Mouse (Mus musculus): ENCODE results near the gene Chd6. TPM values are rescaled to one million over a fixed set of nuclear protein-coding genes. Genes with fewer than 3 reads are reported as not detected.
A peak's percentile ranks its signal among the peaks of the same experiment; 100 is the strongest.

Gene Chd6
- polyA plus RNA-seq, 1 experiment: 2.7 TPM

DNA sequence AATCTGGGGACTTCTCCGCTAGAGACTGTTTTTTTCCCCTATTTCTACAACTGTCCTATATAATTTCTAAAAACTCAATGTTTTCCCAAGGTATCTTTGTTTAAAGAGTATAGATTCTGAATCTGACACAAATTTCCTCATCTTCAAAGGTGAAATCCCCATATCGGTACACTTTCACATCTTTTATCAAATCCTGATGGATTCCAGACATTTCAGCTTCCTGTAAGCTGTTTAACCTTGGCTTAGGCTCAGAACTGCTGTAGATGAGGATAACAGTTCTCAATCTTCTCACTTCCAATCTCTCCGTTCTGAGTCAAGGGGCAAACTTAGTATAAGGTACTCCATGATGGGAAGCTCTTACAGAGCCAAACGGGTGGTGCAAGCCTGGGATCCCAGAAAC lies 32.6 kb downstream of the Chd6 start:
- WGBS: 86% methylated on average over 4 of the region's 4 CpGs
- no peak for DNase-seq (ENCODE audit: low read depth, low spot score)

DNA sequence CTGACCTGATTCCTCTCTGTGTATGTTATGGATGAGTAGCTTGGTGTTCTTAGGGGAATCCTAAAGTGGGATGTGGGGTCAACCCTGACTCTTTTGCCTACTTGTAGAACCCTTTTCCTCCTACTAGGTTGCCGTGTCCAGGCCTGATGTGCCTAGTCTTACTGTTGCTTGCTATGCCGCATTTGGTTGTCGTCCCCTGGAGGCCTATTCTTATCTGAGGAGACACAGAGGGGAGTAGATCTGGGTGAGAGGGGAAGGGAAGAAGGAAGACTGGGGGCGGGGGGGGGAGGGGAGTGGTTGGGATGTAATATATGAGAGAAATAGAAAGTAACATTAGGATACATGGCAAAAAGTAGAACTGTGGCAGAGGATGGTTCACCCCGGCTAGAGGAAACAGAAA lies 33.3 kb downstream of the Chd6 start:
- WGBS: 96% methylated on average over 5 of the region's 5 CpGs
- no peak for DNase-seq (ENCODE audit: low read depth, low spot score)

- WGBS: 74% methylated on average over 10 of the region's 10 CpGs
- DNase-seq (ENCODE audit: low read depth, low spot score): no peak
These were observed 42.6 kb downstream of the Chd6 start for GRCm38 (mm10) chr2:161066097-161066759.

DNA sequence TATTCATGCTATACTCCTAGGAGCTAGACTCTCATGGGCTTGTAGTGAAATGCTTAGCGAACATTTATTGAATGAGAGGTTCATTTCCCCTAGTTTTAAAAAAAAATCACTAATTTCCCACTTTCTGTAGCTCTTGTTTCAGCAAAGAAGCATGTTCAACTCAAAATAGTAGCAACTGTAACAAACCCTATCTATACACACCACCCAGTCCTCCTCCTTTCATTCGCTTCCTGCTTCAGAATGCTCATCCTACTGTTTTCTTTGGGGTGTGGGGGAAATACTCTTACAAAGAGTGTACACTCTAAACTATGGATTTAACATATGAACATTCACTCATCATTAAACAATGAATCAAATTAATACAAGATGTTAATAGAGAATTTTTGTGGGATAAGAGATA lies 43.3 kb downstream of the Chd6 start:
- no peak for DNase-seq (ENCODE audit: low read depth, low spot score)
- 87% methylated on average over 2 of the region's 2 CpGs for WGBS

- WGBS: 54% methylated on average over 1 of the region's 1 CpGs
- DNase-seq (ENCODE audit: low read depth, low spot score): no peak
These were observed 44.0 kb downstream of the Chd6 start for GRCm38 (mm10) chr2:161064836-161065235.

DNA sequence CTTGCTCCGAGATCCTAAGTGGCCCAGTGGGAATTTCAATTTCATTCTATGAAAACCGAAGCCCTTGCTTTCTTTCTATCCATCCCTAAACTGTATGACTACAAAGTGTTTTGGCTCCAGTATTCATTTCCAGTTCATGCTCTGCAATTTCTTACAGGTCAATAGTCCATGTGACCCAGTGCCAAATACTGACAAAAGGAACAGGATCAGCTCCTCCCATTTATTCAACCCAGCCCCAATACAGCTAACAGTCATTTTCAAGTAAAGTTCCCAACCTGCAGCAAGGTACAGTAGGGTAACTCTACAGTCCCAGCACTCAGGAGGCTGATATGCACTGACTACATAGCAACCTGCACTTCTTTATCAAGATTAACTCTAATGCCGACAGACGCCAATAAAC lies 50.0 kb downstream of the Chd6 start:
- 84% methylated on average over 4 of the region's 4 CpGs for WGBS
- DNase-seq (ENCODE audit: low read depth, low spot score): no peak

GRCm38 (mm10) chr2:161053765-161054164 lies 55.1 kb downstream of the Chd6 start:
- WGBS: 40% methylated on average over 2 of the region's 2 CpGs

DNA sequence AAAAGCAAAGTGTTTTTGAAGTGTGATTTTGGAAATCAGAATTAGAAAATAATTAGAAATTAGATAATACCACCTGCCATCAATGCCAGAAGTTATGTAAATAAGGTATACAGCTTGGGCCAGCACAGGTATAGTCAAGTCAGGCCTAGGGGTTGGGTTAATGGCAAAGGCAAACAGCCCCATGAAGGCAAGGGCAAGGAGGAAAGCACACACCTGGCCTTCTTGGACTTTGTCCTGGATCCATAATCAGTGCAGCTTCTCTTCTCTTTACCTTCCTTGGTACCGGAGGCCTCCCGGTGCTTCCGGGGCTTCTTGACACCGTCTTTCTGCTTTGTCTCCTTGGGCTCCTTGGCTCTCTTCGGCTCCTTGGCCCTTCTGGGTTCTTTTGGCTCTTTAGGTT lies 56.7 kb downstream of the Chd6 start:
- 42% methylated on average over 5 of the region's 5 CpGs for WGBS
- DNase-seq (ENCODE audit: low read depth, low spot score): peak; percentile 19

More at GRCm38 (mm10) chr2:161053765-161054164, 55.1 kb downstream of the Chd6 start:
- no peak for DNase-seq (ENCODE audit: low read depth, low spot score)

- 50% methylated on average over 6 of the region's 6 CpGs for WGBS
- no peak for DNase-seq (ENCODE audit: low read depth, low spot score)
These were observed 59.4 kb downstream of the Chd6 start for GRCm38 (mm10) chr2:161049426-161049825.

DNA sequence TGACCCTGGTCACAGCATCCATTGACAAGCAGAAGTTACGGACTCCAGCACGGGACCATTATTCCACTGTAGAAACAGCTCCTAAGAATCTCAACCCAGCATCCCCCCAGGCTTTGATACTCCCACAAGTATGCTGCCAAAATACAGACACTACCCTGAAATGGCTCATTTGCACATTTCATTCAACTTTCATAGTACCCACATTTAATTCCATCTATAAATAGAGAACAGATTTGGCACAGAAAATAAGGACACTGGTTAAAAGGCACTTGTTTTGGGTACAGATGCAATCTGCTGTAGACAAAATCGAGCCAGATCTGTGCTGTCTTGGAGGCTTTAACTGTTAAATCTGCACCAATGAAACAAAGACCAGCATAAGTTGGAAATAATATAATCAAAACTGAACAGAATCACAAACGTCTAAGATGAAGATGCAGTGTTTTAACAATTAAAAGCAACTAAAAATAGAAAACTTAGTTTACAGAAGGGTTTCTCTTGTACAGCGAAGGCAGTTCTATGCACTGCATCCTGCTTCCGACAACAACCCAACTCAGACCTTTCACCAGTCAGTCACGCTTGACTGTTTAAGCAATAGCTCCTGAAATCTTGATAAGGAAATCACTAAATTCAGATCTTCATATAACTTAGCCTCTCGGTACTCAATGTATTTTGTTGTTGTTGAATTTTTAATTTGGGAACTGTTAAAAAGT lies 64.2 kb downstream of the Chd6 start:
- 83% methylated on average over 8 of the region's 8 CpGs for WGBS
- no peak for DNase-seq (ENCODE audit: low read depth, low spot score)

- DNase-seq (ENCODE audit: low read depth, low spot score): no peak
- 75% methylated on average over 3 of the region's 3 CpGs for WGBS
These were observed 66.0 kb downstream of the Chd6 start for GRCm38 (mm10) chr2:161042874-161043273.

DNA sequence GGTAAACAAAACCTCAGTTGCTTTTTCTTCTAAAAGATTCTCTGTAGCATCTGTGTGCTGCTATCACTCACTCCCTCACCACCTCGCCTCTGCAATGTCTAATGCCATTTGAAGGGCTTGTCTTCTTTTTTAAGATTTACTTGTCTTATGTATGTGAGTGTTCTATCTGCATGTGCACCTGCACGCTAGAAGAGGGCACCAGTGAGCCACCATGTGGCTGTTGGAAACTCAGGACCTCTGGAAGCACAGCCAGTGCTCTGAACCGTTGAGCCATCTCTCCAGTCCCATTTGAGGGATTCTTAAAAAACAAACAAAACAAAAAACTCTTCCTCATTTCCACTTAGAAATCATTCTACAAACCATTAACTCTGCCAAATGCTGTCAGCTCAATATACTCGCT lies 68.1 kb downstream of the Chd6 start:
- DNase-seq (ENCODE audit: low read depth, low spot score): no peak
- WGBS: 78% methylated on average over 4 of the region's 4 CpGs

DNA sequence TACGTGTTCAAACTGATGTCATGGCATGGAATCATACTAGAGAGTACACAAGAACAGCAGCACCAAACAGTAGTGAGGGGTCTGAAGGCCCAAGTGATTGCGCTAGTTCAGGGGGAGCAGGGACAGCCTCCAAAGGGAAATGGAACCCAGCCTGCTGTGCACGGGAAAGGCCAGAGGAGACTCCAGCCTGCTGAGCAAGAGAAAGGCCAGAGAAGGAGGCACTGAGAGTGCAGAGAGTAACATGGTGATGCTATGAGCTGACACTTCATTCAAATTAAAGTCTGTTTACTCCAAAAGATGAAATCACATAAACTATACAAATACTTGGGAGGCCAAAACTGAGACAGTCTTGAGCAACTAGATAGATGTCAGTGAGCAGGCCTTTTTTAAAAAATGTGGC lies 71.1 kb downstream of the Chd6 start:
- no peak for DNase-seq (ENCODE audit: low read depth, low spot score)
- WGBS: 78% methylated on average over 3 of the region's 3 CpGs

GRCm38 (mm10) chr2:161033141-161033540 lies 75.7 kb downstream of the Chd6 start:
- no peak for DNase-seq (ENCODE audit: low read depth, low spot score)

- no peak for DNase-seq (ENCODE audit: low read depth, low spot score)
- 50% methylated on average over 7 of the region's 7 CpGs for WGBS
These were observed 76.5 kb downstream of the Chd6 start for GRCm38 (mm10) chr2:161032394-161032793.

GRCm38 (mm10) chr2:161024606-161025005 lies 84.3 kb downstream of the Chd6 start:
- DNase-seq (ENCODE audit: low read depth, low spot score): no peak

DNA sequence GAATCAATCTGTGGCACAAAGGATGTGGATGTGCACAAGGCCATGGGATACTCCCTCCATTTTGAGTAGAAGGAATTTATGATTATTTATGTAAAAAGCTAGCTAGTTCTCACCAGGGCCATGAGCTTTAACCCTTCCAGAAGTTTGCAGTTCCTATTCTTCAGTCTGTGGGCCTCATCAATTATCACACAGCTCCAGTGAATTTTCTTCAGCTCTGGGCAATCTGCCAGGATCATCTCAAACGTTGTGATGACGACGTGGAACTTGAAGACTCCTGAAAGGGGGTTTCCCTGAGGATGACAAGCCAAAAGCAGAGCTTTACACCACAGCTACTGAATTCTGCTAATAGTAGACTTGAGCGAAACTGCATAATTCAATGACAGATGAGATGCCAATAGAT lies 91.0 kb downstream of the Chd6 start:
- WGBS: 35% methylated on average over 4 of the region's 4 CpGs
- DNase-seq (ENCODE audit: low read depth, low spot score): no peak

More at GRCm38 (mm10) chr2:161024606-161025005, 84.3 kb downstream of the Chd6 start:
- 88% methylated on average over 1 of the region's 1 CpGs for WGBS

DNA sequence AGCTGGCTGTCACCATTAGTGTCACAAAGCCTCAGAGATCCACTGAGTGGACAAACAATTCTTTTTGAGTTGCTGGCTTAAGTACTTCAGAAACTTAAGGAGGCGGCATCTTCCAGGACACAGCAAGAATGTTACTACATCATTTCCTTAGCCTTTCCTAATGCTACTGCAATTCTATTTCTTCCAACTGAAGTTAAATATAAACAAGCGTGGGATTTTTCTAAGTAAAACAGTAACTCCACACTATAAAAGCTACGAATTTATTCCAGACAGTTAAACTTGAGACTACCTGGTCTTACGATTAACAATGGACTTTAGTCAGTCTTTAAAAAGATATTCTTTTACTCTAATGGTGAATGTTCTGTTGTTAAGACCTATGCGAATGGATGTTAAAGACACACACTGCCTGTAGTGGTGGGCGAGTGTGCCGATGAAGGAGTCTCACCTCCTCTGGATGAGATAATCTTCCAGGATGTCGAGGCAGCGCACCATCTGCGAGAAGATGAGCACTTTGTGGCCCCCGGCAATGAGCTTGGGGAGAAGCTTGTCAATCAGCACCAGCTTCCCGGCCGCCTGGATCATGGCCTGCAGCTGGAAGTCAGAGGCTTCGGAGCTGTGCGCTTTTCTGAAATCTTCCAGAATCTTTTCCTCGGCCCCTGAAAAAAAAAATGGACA lies 96.2 kb downstream of the Chd6 start:
- no peak for DNase-seq (ENCODE audit: low read depth, low spot score)
- 81% methylated on average over 16 of the region's 16 CpGs for WGBS

DNA sequence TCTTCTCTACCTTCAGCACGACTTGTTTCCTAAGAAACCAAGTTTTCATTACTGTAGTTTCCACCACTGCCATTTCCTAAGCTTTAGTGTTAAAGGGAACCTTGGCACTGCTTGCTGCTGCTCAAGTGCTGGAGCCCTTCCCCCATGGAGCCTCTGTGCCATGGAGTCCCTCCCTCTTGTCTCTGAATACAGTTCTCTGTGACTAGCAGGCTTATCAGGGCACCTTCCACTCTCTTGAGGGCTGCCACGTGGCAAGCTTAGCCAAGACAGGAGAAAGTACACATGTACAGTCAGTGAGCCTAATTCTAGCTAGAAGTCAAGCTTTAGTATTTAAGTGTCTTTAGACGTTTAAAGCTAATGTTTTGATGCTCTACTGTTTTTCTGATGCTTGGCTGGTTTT lies 104.5 kb downstream of the Chd6 start:
- no peak for DNase-seq (ENCODE audit: low read depth, low spot score)
- 64% methylated on average over 3 of the region's 3 CpGs for WGBS

- no peak for DNase-seq (ENCODE audit: low read depth, low spot score)
- WGBS: 95% methylated on average over 6 of the region's 6 CpGs
These were observed 111.7 kb downstream of the Chd6 start for GRCm38 (mm10) chr2:160996987-160997763.

Measured in large intestine, adult 2 months (tissue).